Mouse (Mus musculus) c-Kit-negative CD71-positive TER-119-positive erythroid progenitor cells, embryonic 14.5 days (primary cell): ENCODE results near the gene Syt14.

Source experiments
- DNase-seq: peaks from one replicate; pipeline ENCODE4 v3.0.0-alpha.2; 2013; ENCODE audit warnings: low read depth, low spot score

The Syt14 gene

DNA sequence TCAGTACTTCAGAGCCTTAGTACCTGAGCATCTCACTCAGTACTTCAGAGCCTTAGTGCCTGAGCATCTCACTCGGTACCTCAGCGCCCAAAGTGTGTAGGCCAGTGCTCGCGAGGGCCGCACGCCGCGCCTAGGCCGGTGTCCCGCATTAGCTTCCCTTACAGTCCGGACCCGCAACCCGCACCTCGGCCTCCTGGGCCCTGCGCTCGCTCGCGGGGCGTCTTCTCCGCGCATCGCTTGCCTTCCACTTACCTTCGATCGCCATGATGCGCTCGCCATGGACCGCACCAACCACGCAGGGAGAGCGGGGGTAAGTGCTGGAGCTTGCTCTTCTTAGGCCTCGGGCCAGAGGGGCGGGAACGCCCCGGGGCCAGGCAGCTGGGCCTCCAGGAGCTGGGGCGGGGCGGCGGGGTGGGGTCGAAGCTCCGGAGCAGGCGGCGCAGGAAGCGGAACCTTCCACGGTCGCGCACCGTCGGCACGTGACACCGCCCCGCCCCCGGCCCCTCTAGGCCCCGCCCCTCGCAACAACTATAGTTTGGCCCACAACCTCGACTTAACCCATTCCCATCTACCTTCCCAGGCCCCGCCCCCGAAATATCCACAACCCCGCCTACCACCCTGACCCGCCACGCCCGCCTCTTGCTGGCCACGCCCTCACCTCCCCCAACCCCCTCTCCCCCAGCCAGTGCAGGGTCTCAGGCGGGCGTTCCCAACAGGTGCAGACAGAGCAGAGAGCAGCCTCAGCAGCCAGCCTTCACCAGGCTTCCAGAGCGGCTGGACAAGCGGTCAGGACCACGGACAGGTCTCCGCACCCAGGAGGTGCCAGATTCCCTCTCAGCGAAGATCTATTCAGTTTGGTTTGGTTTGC, at the start of gene Syt14:
Syt14 (minus strand) TSS at position 405 of the 868 bp plus-strand sequence.
- DNase-seq = peak; percentile 83

DNA sequence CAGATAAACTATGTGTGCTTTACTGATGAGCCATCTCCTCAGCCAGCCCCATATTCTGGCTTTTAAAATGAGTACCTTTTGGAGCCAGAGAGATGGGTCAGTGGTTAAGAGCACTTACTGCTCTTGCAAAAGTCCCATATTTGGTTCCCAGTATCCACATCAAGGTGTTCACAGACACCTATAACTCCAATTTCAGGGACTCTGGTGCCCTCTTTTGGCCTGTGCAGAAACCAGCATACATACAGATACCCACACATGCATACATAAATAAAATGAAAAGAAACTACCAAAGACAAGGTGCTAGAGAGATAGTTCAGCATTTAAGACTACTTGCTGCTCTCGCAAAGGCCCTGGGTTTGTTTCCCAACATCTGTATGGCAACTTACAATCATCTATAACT, 48.4 kb upstream of the Syt14 start:
- DNase-seq = peak; percentile 9

DNA sequence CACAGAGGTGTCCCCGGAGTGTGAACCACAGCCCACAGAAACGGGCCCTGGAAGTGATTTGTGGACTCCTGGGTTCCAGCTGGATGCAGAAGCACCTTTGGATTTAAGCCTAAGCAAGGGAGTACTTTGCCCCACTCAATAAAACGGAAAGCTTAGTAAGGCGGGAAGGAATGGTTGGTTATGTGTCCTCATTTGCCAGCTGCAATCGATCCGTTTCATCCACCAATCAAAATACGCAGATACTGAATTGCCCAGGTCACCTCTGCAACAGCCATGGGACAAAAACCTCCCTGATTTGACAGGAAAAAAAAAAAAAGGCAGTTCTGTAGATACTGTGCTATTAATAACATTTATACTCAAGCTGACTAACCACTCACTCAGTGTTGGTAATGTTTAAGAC, 47.5 kb upstream of the Syt14 start:
- DNase-seq = no peak

DNA sequence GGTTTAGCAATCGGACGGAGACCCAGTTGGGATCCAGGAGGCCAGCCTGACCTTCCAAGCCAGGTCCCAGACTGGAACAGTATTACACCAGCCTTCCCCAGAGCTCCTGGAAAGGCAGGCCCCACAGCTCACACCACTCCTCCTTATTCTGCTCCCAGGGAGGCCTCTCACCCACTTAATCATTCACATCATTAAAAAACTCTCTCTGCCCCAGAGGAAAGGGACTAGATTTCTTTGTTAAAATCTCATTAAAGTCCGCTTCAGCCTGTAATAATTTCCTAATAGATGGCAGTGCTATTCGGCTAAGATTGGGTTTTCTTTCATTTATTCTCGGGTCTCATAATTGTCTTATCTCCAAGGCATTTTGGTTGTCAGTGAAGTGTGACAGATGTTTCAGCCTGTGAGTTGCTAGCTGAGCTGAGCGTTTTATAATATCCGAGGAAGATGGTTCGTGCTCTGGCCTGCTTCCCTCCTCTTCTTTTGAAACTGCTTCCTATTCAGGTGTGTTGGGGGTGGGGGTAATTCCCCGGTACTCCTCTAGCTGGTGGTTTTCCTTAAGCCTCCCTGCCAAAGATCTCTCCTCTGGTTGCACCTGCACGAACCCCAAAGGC, 46.8 kb upstream of the Syt14 start:
- no peak for DNase-seq

DNA sequence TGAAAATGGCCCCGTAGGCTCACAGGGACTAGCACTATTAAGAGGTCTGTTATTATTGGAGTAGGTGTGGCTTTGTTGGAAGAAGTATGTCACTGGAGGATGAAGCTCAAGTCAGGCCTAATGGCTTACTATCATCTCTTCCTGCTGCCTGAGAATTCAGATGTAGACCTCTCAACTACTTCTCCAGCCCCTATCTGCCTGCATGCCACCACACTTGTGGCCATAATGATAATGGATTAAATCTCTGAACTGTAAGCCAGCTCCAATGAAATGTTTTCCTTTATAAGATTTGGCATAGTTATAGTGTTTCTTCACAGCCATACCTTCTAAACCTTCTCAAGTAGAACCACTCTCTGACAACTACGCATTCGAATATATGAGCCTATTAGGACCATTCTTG, 27.0 kb upstream of the Syt14 start:
- no peak for DNase-seq

DNA sequence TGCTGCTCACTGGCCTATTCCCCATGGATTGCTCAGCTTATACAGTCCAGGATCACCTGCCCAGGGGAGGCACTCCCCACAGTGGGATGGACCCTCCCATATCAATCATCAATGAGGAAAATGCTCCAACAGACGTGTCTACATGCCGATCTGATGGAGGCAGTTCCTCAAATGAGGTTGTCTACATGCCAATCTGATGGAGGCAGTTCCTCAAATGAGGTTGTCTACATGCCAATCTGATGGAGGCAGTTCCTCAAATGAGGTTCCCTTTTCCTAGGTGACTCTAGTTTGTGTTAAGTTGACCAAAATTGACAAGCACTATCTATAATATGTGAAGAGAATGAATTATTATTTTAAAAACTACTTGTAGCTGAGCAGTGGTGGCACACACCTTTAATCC, 24.6 kb upstream of the Syt14 start:
- no peak for DNase-seq

DNA sequence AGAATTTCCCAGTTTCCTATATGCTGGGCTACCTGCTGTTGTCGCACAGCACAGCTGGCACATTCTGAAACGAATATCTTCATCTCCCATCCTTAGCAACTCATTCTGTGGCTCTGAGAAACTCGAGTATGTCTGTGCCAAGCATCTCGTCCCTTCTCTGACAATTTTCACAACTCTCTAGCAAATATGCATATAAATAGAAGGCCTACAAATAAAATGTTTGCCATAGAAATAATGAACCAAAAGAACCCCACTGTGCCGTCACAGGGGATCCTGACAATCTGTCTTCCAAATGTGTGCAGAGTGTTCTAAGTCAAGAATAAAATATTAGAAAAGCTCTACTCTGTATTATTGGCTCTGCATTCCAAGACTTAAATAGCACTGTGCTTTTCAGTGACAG, 24.0 kb upstream of the Syt14 start:
- no peak for DNase-seq

DNA sequence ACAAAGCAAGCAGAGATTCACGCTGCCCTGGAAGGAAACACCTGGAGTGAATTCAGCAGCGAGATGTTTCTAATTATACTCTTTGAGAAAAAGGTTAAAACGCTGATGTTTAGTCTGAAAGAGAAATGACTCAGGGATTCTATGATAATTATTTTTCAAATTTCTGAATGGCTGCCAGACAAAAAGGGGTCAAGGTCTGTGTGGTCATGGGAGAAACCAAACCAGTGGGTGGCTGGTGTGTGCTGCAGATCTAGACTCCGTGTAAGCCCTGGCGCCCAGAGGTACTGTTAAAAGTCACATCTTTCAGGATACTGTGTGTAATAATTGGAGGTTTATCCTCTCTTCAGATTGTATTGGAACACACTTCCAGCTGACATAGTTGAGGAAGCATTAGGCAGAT, 18.8 kb upstream of the Syt14 start:
- DNase-seq = no peak

DNA sequence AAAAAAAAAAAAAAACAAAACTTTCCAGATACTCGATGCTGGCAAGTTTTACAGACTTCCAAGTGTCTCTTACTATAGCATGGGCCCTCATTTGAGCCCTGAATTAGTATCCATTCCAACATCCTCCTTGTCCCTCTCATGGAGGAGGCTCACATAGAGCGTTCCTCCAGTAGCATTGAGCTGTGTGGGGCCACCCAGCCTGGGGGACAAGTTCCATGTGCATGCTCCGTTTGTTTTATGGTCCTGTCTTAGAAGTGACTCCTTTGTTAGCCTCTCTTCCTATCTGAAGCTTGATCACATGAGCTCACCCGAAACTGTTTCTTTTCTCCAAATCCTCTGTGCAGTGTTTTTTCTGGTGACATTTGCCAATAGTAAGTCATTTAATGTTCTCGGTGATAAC, 17.5 kb upstream of the Syt14 start:
- no peak for DNase-seq

DNA sequence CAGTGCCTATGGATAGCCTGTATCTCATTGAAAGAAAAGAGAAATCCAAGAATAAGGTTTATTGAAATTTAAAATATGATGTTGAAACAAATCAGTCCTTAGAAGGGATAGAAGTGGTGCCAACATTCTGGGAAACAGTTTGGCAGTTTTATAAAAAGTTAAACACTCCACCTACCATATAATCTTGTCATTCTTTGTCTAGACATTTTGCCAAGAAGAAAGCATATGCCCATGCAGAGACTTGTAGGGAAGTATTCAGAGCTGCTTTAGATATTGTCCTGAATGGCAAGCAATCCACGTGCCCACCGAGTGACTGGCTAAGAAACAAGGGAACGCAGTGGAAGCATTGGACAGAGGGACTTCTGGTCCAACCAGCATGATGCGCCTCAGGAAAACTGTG, 12.0 kb upstream of the Syt14 start:
- DNase-seq = no peak

DNA sequence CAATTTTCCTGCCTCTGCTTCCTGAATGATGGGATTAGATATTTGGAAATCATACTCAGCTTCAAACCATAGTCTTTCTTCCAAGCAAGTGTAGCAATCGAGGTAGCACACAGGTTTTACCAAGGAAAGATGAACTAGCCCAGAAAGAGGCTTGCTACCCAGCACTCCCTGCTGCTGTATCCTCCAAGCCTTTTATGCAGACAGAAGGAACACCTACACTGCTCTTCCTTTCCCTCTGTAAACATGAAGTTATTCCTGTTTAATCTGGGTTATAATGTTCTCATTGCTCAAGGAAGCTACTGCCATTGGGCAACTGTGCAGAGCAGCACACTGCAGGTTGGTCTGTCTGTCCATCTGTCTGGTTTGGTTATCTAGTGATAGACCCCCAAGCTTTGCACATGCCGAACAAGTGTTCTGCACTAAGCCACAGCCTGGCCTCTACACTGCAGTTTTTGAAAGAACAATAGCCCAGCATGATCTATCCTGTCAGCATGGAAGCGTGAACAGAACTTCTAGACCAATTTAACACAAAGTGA, 7.3 kb upstream of the Syt14 start:
- no peak for DNase-seq

DNA sequence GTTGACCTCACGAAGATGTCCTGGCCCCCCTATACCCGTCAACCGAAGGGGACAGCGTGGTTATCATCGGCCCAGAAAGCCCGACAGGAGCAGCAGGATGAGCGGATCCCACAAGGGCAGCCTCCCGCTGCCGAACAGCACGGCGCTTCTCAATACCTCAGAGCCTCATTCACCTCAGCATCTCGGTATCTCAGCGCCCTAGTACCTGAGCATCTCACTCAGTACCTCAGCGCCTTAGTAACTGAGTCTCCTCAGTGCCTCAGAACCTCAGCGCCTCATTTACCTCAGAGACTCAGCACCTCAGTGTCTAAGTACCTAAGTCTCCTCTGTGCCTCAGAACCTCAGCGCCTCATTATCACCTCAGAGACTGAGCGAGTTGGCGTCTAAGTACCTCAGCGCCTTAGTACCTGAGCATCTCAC, 614 bp downstream of the Syt14 start:
- peak; percentile 57 for DNase-seq

DNA sequence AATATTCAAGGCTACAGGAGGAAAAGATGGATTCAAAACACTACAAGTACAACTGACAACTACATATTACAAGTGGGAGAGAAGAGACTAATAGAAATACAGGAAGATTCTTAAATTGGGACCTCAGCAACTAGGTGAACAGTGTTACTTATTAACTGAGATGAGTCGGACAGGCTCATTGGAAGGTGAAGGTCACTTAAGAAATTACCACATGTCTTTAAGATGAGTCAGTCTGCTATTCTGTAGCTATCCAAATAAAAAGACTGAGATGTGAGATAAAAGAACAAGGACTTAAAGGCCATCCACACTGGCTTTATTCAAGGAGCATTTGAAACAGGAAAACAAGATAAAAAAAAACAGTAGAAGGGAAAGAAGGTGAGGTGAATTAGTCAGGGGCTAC, 11.3 kb downstream of the Syt14 start:
- DNase-seq = no peak

DNA sequence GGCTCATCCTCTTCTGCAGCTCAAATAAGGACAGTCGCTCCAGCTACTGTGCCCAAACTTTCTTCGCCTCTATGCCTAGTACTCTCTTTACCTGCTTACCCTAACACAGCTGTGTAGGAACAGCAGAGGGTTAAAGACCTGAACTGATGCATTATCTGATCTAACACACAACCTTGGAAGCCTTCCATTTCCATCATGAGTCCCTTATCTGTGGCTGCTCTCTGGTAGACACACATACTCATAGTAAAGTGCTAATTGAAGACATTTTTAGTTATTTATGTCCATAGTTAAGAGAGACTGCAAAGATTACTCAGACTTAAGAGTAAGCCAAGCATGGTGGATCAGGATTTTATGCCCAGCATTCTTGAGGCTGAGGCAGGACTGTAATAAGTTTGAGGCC, 23.2 kb downstream of the Syt14 start:
- DNase-seq = peak; percentile 37

DNA sequence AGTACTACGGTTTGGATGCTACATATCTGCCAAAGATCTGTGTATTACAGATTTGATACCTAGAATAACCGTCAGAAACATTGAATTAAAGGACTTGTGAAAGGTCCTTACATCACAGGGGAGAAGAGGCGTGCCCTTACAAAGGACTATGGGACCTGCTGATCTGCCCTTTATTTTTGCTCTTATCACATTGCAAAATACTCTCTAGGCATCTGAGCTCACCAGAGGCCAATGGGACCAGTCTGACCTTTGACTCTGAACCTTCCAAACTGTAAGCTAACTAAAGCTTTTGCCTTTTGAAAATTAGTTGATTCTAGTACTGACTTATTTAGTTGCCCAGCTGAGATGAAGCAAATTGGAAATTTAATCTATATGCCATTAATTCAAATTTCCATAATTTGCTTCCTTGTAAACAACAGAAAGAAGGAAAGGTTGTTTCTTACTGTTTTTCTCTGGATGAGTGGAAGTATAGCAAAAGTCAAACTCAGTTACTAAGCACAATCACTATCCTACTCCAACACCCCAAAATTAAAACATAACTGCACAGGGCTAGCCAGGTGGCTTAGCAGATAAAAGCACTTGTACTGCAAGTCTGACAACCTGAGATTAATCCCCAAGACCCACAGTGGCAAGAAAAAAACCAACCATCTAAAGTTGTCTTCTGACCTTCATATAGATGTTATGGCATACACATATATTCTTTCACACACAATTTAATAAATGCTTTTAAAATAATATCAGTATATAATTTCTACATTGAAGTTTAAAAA, 24.4 kb downstream of the Syt14 start:
- DNase-seq = peak; percentile 75

DNA sequence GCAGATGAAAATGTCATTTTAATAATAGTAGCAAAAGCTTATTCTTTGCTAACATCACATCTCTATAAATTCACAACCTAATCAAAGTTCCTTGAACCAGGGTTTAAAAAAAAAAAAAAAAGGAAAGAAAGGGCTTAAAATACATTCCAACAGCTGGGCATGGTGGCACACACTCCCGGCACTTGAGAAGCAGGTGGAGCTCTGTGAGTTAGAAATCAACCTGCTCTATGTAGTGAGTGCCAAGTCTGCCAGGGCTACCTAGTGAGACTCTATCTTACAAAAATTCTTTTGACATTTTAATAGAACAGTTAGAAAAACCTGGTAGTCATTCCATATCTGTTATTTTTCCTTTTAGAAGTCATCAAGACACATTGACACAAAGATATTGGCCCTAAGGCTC, 31.0 kb downstream of the Syt14 start:
- DNase-seq = no peak

DNA sequence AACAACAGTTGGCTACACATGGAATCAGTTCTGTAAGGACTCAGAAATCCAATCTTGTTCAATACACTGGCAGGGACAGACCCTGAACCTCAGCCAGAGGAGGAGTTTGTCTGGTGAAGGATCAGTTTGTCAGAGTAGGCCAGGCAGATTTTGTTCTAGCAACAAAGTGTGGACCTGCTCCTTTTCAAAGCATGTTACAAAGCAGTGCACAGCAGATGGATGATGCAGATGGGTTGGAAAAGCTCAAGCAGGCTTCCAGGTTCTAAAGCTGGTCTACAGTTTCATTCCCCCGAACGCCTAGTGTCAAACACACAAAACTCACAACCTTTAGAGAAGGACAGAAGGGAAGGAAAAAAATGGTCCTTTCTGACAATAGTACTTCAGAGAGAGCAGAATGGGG, 31.6 kb downstream of the Syt14 start:
- no peak for DNase-seq

DNA sequence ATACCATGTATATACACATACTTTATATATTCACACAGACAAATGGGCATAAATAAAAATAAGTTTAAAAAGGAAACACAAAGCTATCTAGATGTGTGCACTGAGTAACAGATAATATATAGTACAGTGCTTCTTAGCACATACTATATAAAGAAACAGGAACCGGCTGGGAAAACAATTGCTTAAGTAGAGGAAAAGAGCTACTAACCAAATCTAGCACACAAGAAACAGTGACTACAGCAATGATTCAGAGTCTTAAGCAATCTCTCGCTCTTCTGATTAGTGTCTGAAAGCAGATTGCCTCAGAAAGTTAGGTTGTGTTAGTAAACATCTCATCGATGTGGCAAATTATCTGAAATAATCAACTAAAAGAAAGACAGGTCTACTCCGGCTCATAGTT, 33.3 kb downstream of the Syt14 start:
- no peak for DNase-seq

DNA sequence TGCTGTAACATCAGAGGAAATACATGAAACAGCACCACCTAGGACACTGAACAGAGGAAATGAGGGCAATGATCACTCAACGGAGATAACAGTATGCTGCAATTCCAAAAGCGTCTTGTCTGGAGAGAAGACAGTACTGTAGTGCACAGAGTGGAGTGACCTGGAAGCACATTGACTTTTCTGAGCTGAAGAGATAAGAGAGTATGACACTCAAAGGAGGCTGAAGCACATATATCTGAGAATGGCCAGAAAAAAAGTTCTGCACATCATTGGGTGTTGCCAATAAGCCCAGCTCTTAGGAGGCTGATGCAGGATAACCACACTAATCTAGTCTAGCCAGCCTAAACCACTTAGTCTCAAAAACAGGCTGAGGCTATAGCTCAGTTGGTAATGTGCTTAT, 34.0 kb downstream of the Syt14 start:
- peak; percentile 83 for DNase-seq

DNA sequence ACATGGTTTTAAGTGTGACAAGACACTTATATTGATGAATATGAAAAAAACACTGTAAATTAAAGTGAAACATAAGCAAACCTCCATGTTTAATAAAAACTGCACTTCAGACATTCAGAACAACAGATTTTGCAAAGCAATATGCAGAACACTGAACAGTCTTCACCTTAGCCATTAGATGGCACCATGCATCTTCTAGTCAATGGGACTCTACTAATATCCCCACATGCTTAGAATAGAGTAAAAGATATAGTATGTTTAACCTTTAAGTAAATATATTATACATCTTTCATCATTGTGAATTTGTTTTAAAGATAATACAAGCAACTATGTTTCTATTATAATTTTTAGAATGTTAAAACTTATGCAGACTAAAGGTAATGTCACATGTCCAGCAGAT, 34.7 kb downstream of the Syt14 start:
- peak; percentile 44 for DNase-seq

DNA sequence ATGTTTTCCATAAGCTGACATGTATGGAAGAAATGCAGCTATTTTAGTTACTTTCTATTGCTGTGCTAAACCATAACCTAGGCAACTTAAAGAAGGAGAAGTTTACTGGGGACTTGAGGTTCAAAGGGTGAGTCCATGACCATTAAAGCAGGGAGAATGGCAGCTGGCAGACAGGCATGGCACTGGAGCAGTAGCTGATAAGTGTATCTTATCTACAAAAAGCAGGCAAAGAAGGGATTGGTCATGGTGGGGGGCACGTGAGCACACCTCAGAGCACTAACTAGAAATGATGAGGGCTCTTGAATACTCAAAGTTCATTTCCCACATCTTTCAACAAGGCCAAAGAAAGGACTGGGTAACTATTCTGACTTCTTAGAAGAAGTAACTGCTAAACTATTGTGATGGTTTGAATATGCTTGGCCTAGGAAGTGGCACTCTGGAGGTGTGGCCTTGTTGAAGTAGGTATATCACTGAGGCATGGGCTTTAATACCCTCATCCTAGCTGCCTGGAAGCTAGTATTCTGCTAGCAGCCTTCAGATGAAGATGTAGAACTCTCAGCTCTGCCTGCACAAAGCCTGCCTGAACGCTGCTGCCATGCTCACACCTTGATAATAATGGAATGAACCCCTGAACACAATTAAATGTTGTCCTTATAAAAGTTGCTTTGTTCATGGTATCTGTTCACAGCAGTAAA, 41.2 kb downstream of the Syt14 start:
- peak; percentile 60 for DNase-seq

DNA sequence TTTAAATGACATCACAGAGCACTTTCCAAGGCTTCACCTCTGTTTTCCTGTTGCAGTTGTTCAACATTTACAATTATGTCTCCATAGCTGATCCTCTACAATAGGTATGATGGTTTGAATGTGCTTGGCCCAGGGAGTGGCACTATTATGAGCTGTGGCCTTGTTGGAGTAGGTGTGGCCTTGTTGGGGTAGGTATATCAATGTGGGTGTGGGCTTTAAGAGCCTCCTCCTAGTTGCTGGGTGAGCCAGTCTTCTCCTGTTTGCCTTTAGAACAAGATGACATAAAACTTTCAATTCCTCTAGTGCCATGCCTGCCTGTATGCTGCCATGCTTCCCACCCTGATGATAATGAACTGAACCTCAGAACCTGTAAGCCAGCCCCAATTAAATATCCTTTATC, 42.1 kb downstream of the Syt14 start:
- peak; percentile 52 for DNase-seq
